Mouse (Mus musculus) CD4-positive, CD25-positive, alpha-beta regulatory T cell, adult 2 months (primary cell): ENCODE measurements around the gene Erg.

Source experiments
- DNase-seq: peaks from one replicate; pipeline ENCODE4 v3.0.0-alpha.2; 2012; ENCODE audit warnings: low read depth, low spot score

The Erg gene

GRCm38 (mm10) chr16:95352266-95352665 lies 234.1 kb downstream of the Erg start:
- no peak for DNase-seq

GRCm38 (mm10) chr16:95350499-95350898 lies 235.9 kb downstream of the Erg start:
- peak; percentile 73 for DNase-seq

GRCm38 (mm10) chr16:95349745-95350144 lies 236.6 kb downstream of the Erg start:
- DNase-seq = no peak

GRCm38 (mm10) chr16:95349344-95349743 lies 237.0 kb downstream of the Erg start:
- no peak for DNase-seq

- peak; percentile 28 for DNase-seq
Measured at GRCm38 (mm10) chr16:95348555-95348954, 237.8 kb downstream of the Erg start.

GRCm38 (mm10) chr16:95347202-95347601 lies 239.2 kb downstream of the Erg start:
- DNase-seq = no peak

- peak; percentile 89 for DNase-seq
Measured at GRCm38 (mm10) chr16:95345882-95346281, 240.5 kb downstream of the Erg start.

- no peak for DNase-seq
Measured at GRCm38 (mm10) chr16:95344961-95345360, 241.4 kb downstream of the Erg start.

- DNase-seq = peak; percentile 61
Measured at GRCm38 (mm10) chr16:95342030-95342429, 244.4 kb downstream of the Erg start.

GRCm38 (mm10) chr16:95340885-95341791 lies 245.3 kb downstream of the Erg start:
- peak; percentile 92 for DNase-seq

GRCm38 (mm10) chr16:95332159-95332558 lies 254.2 kb downstream of the Erg start:
- DNase-seq = no peak

- no peak for DNase-seq
Measured at GRCm38 (mm10) chr16:95321945-95322625, 264.3 kb downstream of the Erg start.
